Comparison of ENCODE assay signal across 23 mouse cellular contexts in the genomic region with DNA sequence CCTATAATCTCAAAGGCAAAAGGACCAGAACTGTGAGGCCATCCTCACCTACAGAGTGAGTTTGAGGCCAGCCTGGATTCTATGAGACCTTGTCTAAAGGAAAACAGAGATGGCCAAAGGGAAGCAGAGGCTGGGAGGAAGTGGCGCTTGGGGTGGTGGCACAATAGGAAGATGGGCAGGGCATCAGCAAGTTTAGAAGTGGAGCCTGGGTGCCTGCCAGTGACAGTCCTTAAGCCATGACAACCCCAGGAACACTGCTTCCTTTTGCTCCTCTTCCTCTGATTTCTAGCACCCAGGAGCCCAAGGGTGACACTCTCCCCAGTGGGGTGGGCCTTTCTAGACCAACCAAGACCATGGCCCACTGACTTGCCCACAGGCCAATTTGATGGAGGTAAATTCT. TPM values are rescaled to one million over a fixed set of nuclear protein-coding genes. Genes with fewer than 3 reads are reported as not detected.
DNase-seq lines count a peak whose midpoint lies in the region; ATAC-seq and TF ChIP-seq lines count a peak whose summit lies in the region.
"Had no signal": no experiment of that assay in that cellular context is flagged by ENCODE, and none has a peak within 500 bp of the region (broad histone marks: within the 10 kb centered on the region; RNA-seq: fewer than 3 reads in every experiment).

No protein-coding gene starts in this region.

- TF ChIP-seq CTCF in bone marrow, adult 2 months (IDR thresholded peaks at IDR 0.05; ENCODE audit: control insufficient read depth, insufficient read depth, low read length) = no peak

- peak; percentile 17 to 45 for DNase-seq in heart, adult 18-20 months
- DNase-seq in heart, postnatal 4 days = no peak
- peak; percentile 47 for DNase-seq in 416B (ENCODE audit: low read depth)
- no peak for DNase-seq in thymus, postnatal 0 days (ENCODE audit: low spot score)
- DNase-seq in layer of hippocampus, postnatal 14 days (ENCODE audit: low spot score in 2 of 2) = no peak
- DNase-seq in kidney, postnatal 36 days = no peak
- DNase-seq: adrenal gland, adult 8-10 months; adrenal gland, postnatal 36 days; cerebellum, adult 18-20 months; cerebellum, adult 9-11 months; cerebellum, postnatal 36 days; gastrocnemius, postnatal 10 days; heart, postnatal 14 days had no signal

- H3K4me1 ChIP-seq in bone marrow, adult 2 months (ENCODE audit: control insufficient read depth, insufficient read depth, low read length) = peaks cover 6% of the 10 kb centered on the region
- H3K4me1 ChIP-seq: hindbrain, embryonic 10.5 days; intestine, embryonic 15.5 days had no signal

- TF ChIP-seq POLR2A in bone marrow, adult 2 months (IDR thresholded peaks at IDR 0.05; ENCODE audit: borderline replicate concordance, control insufficient read depth, low read depth, low read length) = no peak

- WGBS in bone marrow, adult 2 months = 60% methylated on average over 1 of the region's 1 CpGs

- H3K27ac ChIP-seq in bone marrow, adult 2 months (ENCODE audit: control insufficient read depth, insufficient read depth, low read depth, low read length, poor library complexity) = peak overlapping the region; percentile 15; the same call in 1 of the 2 replicates
- H3K27ac ChIP-seq: embryonic facial prominence, embryonic 15.5 days; forebrain, embryonic 10.5 days; heart, embryonic 15.5 days; hindbrain, embryonic 10.5 days; hindbrain, embryonic 14.5 days; intestine, embryonic 15.5 days had no signal

- ATAC-seq in granulocyte monocyte progenitor cell, adult 5-6 weeks (replicated peaks; ENCODE audit: poor library complexity, severe bottlenecking) = peak; percentile 71
- ATAC-seq: forebrain, embryonic 14.5 days; intestine, embryonic 15.5 days had no signal

- no peak overlapping the region for H3K4me3 ChIP-seq in bone marrow, adult 2 months (replicated peaks; ENCODE audit: control insufficient read depth, low read depth, low read length)
- H3K4me3 ChIP-seq: embryonic facial prominence, embryonic 15.5 days; erythroblast, embryonic 14.5 days; forebrain, embryonic 10.5 days; heart, embryonic 15.5 days; hindbrain, embryonic 10.5 days; intestine, embryonic 15.5 days had no signal

RNA-seq across cellular contexts. Expression of gene Steap3, which starts 21.3 kb away (rescaled TPM):
- 10 to 100 TPM; 25.5 to 26.5 TPM for total RNA-seq in heart, adult 18-20 months (2021)
- 10 to 100 TPM; 24.3 to 24.8 TPM for total RNA-seq in heart, postnatal 4 days (2021)
- 9.4 and 16.2 TPM in 2 replicates for polyA plus RNA-seq in bone marrow, adult 2 months (2011; ENCODE audit: insufficient read depth, insufficient read length, low replicate concordance, missing spikeins)
- 19.1 and 26.6 TPM in 2 replicates for total RNA-seq in granulocyte monocyte progenitor cell, adult 5-6 weeks (2014; fragmentation: Nextera tagmentation)
- total RNA-seq in granulocyte monocyte progenitor cell, adult 5-6 weeks (2017) = 4.8 and 6.2 TPM in 2 replicates
- polyA plus RNA-seq in thymus, postnatal 0 days (2015; fragmentation: Nextera tagmentation; extraction: Ambion mirVana) = 4.7 and 5.0 TPM in 2 replicates
- total RNA-seq in layer of hippocampus, postnatal 14 days (2021) = 1 to 10 TPM; 6.9 to 9.9 TPM

Comparison
In these comparisons a context has a peak if more than half of its experiments do, and no peak if none do; other contexts are left out.
1. DNase-seq: peak in heart, adult 18-20 months (2 of 2) and 416B (single experiment); none in heart, postnatal 4 days (single experiment), thymus, postnatal 0 days (single experiment), layer of hippocampus, postnatal 14 days (0 of 2) and kidney, postnatal 36 days (0 of 2).